Mouse (Mus musculus) heart, adult 2 months (tissue): ENCODE measurements around the gene Zfp276.

Experiments used
- CTCF ChIP-seq: fragments of 200-600 bp; IDR thresholded peaks from 2 replicates; pipeline ENCODE4 v1.8.1; 2022; ENCODE audit warnings: antibody characterized with exemption, mild to moderate bottlenecking, moderate library complexity
- EP300 ChIP-seq: fragments of 200-500 bp; IDR thresholded peaks from 2 replicates; pipeline ENCODE4 v1.6.1; 2011; ENCODE audit warnings: low read depth, low read length, control low read depth; ENCODE audit not compliant: insufficient read depth
- POLR2A ChIP-seq: fragments of 200-500 bp; IDR thresholded peaks from 2 replicates; pipeline ENCODE4 v1.6.1; 2011; ENCODE audit warnings: mild to moderate bottlenecking, low read depth, low read length, control low read depth; ENCODE audit not compliant: insufficient read depth

- TF ChIP-seq CTCF (no peak), POLR2A (no peak), EP300 (no peak)
These were observed 14.1 kb downstream of the Zfp276 start for GRCm38 (mm10) chr8:123267926-123268656.
